Mouse (Mus musculus) 3134 (cell line): Measurements from ENCODE around the gene Fam174b.
A peak's percentile ranks its signal among the peaks of the same experiment; 100 is the strongest.

Experiments used
- DNase-seq: peaks from one replicate; pipeline ENCODE4 v3.0.0-alpha.2; 2011; ENCODE audit warnings: low spot score; ENCODE audit not compliant: insufficient read length; ENCODE audit errors: extremely low read depth

Gene Fam174b

DNA sequence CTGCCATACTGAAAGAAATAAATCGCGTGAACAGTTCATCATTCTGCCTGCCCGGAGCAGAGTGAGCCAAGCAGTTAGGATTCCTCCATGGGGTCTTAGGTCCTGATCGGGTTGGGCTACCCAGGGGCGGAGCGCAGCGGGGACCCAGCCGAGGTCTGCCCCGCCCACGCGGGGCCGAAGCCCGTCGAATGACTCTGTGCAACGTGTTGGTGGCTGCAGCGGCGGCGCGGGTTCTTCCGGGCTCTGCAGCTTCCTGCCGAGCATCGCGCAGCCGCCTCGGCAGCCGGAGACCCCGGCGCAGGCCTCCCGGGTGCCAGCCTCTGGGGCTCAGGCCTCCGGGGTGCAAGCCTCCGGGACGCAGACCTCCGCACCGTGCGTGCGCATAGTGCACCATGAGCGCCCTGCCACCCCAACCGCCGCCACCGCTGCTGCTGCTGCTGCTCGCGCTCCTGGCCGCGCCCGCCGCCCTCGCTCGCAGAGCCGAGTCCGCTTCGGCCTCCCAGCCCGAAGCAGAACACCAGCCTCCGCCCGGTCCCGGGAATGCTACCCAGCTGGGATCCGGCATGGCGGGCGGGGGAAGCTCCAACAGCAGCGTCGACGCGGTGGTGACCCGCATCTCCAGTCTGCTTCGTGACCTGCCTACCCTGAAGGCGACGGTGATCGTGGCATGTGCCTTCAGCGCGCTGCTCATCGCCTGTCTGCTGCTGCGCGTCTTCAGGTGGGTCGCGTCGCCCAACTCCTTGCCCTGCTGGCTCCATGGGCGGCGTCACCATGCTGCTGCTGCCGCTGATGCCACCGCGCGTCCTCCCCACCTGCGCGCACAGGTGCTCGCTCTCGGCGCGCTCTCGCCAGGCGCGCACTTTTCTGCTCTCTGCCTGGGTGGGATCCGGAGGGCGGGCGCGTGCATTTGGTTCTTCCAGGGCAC is at the start of gene Fam174b:
Gene Fam174b, plus strand, starts transcription at position 192 of the 925 bp plus-strand sequence.
- DNase-seq: peak; percentile 4

DNA sequence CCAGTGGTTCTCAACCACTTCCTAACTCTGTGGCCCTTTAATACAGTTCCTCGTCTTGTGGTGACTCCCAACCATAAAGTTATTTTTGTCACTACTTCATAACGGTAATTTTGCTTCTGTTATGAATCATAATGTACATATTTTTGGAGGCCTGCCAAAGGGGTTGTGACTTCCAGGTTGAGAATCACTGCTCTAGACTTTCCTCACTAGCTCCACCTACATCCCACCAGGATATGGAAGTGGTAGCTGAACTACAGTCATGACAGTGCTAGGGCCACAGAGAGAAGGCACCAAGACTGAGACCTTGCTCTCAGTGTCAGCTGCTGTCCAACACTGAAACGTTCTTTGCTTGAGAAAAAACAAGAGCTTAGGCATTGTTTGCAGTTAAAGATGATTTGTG is 43.0 kb upstream of the Fam174b start:
- no peak for DNase-seq

DNA sequence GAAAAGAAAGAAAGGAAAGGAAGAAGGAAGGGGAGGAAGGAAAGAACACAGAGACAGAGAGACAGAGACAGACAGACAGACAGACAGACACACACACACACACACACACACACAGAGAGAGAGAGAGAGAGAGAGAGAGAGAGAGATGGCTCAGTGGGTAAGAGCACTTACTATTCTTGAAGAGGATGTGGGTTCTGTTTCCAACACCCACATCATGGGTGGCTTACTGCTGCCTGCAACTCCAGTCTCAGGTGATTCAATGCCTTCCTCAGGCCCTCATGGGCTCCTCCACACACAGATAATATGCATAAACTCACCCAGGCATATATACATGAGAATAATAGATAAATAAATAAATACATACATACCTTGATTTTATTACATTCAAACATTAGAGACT is 35.8 kb upstream of the Fam174b start:
- no peak for DNase-seq

DNA sequence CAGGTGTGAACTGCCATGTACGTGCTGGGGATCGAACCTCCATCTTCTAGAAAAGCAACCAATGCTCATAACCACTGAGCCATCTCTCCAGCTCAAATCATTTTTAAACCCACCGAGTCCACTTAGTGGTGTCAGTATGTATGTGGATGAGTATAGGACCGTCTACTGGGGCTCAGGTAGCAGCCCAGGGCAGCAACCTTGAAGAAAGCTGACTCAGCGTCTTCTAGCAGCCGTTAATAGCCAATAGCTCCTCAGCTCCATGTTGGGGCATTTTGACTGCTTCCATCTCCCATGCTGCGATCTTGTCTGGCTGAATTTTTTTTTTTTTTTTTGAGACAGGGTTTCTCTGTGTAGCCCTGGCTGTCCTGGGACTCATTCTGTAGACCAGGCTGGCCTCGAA is 26.6 kb upstream of the Fam174b start:
- DNase-seq: no peak

DNA sequence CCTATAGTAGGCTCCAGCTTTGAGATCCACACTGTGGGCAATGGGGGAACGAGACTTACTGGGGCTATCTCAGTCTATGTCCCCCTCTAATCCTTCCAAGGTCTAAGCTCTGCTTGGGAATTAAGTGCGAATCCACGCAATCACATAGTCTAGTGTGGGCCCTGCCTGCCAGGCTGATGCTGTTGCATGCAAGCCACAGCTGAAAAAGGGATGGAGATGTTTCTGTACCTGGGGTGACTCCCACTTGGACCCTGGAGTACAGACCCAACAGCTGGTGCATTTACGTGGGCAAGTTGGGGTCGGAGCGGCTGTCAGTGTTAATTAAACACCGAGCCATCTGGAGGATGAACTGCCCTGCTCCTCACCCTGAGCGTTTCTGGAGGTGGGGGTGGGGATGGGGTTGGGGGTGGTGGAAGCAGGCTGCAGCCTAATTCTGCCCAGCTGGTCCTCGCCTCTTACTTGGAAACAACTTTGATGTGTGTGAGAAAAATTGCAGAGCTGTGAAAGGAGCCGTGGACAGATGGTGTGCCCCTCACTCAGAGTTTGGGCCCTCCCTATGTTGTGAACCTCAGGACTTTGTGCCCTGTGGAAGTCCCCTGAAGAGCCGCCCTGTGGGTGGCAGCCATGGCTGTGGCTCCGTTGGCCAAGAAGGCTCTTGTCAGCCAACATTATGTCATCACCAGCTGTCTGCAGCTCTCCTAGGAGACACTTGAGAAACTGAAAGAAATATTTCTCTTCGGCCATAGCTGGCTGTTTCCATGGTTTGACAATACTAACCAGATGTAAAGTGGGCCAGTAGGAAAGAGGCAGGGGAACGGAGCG is 24.0 kb upstream of the Fam174b start:
- DNase-seq: no peak

DNA sequence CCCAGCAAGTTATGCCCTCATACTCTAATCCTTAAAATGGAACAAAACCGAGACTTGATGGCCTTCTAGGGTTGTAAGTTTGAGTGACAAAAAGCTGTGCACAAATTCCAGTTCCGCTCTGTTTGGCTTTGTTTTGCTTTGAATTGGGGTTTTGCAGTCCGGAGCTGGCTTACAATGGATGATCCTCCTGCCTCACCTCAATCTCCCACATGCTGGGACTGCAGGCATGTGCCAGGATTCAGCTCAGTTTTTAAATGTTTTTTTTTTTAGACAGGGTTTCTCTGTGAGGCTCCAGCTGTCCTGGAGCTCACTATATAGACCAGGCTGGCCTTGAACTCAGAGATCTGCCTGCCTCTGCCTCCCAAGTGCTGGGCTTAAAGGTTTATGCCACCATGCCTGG is 23.3 kb upstream of the Fam174b start:
- DNase-seq: no peak

DNA sequence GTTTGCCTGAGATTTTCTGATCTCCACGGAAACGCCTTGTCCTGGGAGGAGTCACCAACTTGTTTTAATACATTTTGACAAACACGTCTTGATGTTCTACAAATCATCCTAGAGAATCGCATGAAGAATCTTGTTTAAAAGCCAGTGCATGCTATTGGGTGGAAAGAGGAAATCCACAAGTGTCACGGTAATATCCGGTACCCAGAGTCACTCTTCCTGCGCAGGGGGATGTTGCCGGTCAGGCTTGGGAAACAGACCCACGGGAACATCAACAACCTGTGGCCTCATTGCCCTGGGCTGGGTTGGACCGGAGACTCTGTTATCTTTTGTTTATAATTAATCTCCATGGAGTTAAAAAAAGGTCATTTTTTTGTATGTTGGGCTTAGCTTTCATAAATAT is 22.1 kb upstream of the Fam174b start:
- DNase-seq: no peak

DNA sequence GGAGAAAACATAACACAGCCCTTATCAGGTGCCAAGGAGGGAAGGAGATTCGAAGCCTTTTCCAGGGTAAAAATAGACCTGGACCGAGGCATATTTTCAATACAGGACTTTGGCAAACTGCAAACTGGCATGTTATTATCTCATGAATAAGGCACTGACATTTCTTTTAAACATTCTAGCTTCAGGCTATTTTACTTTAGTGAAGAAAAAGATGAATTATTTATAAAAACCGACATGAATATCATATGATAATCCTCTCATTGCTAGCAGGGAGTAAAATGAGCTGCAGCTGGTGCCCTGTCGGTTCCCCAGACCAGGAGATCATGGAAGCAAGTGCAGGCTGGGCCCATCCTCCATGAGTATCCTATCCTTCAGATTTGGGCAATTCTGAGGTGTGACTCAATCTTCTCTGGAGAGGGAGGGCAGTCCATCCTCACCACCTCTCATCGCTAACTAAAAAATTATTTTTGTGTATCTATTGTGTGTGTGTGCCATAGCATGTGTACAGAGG is 21.6 kb upstream of the Fam174b start:
- DNase-seq: no peak

DNA sequence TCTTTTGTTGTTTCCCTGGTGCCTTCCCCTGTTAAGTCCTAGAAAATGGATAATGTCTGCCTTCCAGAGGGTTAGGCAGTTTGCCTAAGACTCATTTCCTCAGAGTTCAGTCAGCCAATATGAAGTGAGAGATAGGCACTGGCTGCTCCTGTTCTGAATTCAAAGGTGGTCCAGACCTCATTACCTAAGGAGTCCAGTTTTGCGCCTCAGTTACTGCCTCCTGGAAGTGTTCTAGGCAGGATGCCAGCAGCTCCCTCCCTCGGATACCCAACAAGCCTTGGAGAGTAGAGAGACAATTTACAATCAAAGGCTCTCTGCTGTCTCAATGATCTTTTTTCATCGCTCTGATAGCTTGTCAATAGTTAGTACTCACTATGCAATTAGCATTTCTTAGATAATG is 19.1 kb upstream of the Fam174b start:
- DNase-seq: no peak

DNA sequence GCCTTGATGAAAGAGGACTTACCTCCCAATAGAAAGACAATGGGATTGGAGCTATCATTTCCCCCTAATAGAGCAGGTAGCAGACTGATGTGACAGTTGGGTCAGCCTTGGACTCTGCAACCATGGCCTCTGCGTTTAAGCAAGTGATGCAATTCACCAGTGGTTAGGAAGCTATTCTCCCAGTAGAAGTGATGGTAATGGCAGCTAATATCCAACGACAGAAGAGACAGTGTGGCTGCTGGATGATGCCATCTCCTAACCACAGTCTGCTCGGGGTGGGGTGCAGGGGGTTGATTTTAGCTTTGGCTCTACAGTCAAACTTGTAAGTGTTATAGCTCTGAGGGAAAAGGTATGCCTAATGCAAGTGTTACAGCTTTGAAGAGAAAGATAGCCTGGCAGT is 18.3 kb upstream of the Fam174b start:
- DNase-seq: no peak

DNA sequence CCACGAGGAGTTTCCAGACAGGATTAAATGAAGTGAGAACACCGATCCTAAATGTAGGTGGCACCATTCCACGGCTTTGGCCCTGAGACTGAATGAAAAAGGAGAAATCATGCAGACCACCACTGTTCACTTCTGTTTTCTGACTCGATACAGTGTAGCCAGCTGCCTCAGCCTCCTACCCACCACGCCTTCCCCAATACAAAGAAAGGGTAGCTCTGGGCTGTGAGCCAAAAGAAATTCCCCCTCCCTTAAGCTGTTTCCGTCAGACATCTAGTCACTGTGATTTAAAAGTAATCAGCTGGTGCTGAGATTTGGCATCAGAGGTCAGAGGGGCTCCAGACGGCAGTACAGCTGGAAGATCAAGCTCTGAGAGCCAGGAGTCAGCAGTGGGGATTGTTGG is 10.2 kb upstream of the Fam174b start:
- DNase-seq: no peak

DNA sequence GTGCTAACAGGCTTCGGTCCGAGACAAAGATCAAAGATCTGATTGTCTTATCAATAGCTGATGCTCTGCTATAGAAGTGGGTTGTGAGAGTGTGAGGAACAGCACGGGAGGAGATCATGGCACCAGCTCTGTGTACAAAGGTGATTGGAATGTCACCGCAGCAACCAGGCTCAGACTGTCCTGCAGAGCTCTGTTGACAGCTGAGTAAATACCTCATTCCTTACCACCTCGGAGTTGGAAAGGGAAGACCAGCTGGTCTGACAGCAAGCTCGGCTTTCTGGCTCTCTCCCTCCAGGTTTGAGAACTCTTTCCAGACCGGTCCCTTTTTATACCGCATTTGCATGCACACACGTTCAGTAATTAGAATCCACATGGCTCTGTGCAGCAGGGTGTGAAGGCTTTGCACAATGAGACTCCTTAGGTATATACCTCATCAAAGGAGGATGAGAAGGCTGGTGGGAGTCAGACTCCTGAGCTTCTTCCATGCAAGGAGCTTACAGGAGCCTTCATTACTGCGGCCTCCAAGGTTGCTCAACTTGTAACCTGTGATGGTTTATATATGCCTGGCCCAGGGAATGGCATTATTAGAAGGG is 9.6 kb upstream of the Fam174b start:
- no peak for DNase-seq

DNA sequence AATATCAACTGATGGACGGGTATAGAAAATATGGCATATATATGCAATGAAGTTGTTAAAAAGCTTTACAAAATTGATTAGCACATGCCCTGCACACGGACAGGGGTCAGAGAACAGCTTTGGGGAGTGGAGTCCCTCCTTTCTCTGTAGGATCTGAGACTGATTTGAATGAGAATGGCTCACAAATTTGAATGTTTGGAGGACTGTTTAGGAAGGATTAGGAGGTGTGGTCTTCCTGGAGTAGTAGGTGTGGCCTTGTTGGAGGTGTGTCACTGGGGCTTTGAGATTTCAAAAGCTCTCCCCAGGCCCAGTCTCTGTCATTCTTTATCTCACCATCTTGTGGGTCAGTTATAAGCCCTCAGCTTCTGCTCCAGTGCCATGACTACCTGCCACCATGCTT is 4.1 kb upstream of the Fam174b start:
- no peak for DNase-seq

DNA sequence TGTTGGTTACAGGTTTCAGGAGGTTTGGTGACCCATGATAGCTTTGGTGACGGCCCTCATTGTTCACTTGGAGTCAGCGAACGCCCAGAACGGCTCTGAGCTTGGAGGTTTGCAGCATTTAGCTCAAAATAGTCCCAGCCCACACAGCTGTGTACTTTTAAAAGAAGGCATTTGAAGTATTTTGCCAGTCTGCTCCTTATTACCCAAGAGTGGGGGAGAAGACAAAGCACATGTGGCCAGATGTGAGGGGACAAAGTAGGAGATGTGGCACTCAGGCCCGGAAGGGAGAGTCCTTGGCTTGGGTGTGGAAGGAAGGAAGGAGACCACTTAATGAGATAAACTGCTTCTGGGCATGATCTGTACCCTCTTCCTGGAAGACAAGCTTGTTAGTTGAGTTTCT is 1.3 kb downstream of the Fam174b start:
- DNase-seq: no peak

DNA sequence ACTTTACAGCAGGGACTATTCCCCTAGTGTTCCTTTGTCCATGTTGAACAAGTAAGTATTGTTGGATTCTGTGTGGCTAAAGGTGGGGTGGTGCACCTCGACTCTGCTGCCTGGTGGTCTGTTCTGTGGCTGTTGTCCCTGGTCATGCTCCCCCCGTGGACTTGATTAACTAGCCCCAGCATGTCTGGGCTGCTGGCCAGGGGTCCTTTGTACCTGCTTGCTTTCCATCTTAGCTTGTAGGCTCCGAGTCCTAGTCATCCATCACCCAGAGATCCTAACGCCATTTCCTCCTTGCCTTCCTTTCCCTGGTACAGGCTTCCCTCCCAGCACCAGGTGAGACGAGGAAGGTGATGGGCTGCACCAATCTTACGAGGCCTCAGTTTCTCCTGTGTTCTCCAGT is 1.7 kb downstream of the Fam174b start:
- no peak for DNase-seq

DNA sequence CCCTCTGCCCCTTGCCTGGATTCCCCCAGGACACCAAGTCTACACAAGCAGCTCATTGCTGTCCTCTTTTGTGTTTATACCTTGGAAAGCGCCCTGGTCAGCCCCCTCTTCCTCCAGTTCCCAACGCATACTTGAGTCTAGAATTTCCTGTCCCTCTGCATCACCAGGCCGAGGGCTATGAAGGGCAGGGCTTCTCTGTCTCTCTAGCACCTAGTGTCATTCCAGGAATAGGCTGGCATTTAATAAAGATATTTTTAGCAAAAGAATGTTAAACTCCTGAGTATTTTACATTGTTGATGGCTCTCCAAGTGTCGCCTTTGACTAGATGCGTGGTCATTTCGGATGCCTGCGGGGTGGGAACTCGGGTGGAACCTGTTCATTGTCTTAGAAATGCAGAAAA is 3.0 kb downstream of the Fam174b start:
- no peak for DNase-seq

DNA sequence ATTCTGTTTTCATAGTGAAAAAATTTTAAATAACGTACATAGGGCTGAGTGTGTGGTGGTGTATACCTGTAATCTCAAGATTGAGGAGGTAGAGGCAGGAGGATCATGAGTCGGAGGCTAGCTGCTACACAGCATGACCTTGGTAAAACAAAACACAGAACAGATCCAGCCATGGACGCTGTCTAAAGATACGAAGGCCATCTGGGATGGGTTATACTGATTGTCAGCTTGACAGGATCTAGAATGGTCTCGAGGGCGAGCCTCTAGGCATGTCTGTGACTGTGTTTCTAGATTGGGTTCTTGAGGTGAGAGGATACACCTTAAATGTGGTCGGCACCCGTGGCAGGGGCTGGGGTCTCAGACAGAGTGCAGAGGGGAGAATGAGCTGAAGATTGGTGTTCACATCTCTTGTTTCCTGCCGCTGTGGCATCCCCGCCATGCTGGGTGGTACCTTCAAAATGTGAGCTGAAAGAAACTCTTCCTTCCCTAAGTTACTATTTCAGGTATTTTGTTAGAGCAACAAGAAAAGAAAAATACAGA is 3.8 kb downstream of the Fam174b start:
- no peak for DNase-seq

DNA sequence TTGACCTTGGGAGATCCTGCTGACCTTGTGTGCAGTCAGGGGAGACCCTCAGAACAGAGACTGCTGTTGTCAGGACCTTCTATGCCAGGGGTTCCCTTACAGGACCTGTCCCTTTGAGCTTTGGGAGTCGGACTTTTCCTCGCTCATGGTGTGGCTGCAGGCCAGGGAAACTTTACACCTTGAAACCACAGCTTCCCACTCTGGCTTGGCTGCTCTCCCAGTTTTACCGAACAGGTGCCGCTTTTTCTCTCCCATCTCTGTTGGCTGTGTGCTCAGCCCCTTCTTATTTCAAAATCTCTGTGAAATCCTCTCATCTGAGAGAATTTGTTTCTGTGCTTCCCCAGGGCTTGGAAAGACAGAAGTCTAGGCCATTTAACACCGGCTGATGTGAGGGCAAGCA is 5.8 kb downstream of the Fam174b start:
- no peak for DNase-seq

DNA sequence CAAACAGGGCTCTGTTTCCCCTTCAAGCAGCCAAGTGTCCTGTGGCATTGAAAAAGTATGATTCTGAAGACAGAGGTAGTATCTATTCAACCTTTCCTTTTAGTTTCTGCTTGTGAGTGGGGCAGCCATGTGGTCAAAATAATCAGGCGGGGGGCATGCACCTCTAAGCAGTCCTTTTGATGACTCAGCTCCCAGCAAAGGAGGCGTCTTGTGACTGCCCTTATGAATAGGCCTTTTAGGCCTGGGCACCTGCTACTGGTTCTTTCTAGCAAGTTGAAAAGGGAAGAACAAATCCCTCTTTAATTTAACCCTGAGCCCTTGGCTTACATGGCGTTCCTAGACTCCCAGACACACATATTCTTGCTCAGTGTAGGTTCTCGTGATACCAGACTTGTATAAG is 6.7 kb downstream of the Fam174b start:
- no peak for DNase-seq

DNA sequence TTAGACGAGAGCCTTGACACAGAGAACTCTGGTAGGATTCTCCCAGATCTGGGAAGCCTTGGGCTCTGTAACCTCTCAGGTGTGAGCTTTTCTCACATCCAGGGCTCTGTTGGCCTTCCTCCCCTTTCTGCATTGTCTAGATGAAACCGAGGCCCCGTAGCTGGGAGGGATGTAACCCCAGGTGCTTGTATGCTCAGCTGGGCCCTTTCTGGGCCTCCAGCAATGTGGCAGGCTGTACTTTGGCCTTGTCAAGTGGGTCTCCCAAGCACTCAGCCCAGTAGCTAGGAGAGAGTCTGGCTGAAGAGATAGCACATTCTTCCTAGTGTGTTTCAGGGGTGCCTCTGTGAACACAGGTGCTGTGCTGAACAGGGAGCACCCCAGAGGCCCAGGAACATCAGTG is 7.4 kb downstream of the Fam174b start:
- no peak for DNase-seq
